ENCODE assay signal across 12 mouse cellular contexts in genomic region chr10:89458770-89459169, GRCm38 (mm10). TPM values are rescaled to one million over a fixed set of nuclear protein-coding genes. Genes with fewer than 3 reads are reported as not detected.
DNase-seq lines count a peak whose midpoint lies in the region; ATAC-seq and TF ChIP-seq lines count a peak whose summit lies in the region.
"Had no signal": no experiment of that assay in that cellular context is flagged by ENCODE, and none has a peak within 500 bp of the region (broad histone marks: within the 10 kb centered on the region; RNA-seq: fewer than 3 reads in every experiment).

No protein-coding gene starts in this region.

- H3K4me1 ChIP-seq in lung, postnatal 0 days (ENCODE audit: insufficient read depth, low read depth, low read length), result no peaks in the 10 kb centered on the region
- H3K4me1 ChIP-seq in intestine, embryonic 15.5 days (replicated peaks), result no peaks in the 10 kb centered on the region
- H3K4me1 ChIP-seq in stomach, embryonic 16.5 days (ENCODE audit: control insufficient read depth, insufficient read depth, low read length), result peaks cover 2% of the 10 kb centered on the region; the same call in 1 of the 2 replicates

- H3K4me3 ChIP-seq in lung, postnatal 0 days (ENCODE audit: low read depth, low read length), result no peak overlapping the region
- H3K4me3 ChIP-seq in intestine, embryonic 15.5 days (replicated peaks), result no peak overlapping the region
- no peak overlapping the region for H3K4me3 ChIP-seq in stomach, embryonic 16.5 days (replicated peaks; ENCODE audit: low read length)
- H3K4me3 ChIP-seq: forebrain, embryonic 12.5 days had no signal

- H3K4me2 ChIP-seq in lung, postnatal 0 days (replicated peaks; ENCODE audit: low read depth, low read length), result no peak overlapping the region
- H3K4me2 ChIP-seq in intestine, embryonic 15.5 days (replicated peaks), result no peak overlapping the region
- H3K4me2 ChIP-seq in stomach, embryonic 16.5 days (ENCODE audit: low read depth, low read length), result no peak overlapping the region
- H3K4me2 ChIP-seq: forebrain, embryonic 12.5 days; lung, embryonic 14.5 days had no signal

- H3K9me3 ChIP-seq in lung, postnatal 0 days (ENCODE audit: low read length), result no peaks in the 10 kb centered on the region
- no peaks in the 10 kb centered on the region for H3K9me3 ChIP-seq in intestine, embryonic 15.5 days
- no peaks in the 10 kb centered on the region for H3K9me3 ChIP-seq in stomach, embryonic 16.5 days (replicated peaks; ENCODE audit: control insufficient read depth, low read length)
- H3K9me3 ChIP-seq: forebrain, embryonic 12.5 days had no signal

- H3K27ac ChIP-seq in lung, postnatal 0 days (ENCODE audit: low read length), result no peak overlapping the region
- peak overlapping the region; percentile 54; the same call in 1 of the 2 replicates for H3K27ac ChIP-seq in intestine, embryonic 15.5 days
- no peak overlapping the region for H3K27ac ChIP-seq in stomach, embryonic 16.5 days (ENCODE audit: low read length)
- H3K27ac ChIP-seq: forebrain, embryonic 12.5 days; hindbrain, postnatal 0 days had no signal

- TF ChIP-seq EP300 in lung, postnatal 0 days (IDR thresholded peaks at IDR 0.05), result peak; percentile 27; the same call in 1 of the 2 replicates

- no peaks in the 10 kb centered on the region for H3K36me3 ChIP-seq in lung, postnatal 0 days (ENCODE audit: insufficient read depth, low read length)
- no peaks in the 10 kb centered on the region for H3K36me3 ChIP-seq in intestine, embryonic 15.5 days
- no peaks in the 10 kb centered on the region for H3K36me3 ChIP-seq in stomach, embryonic 16.5 days (ENCODE audit: control insufficient read depth, insufficient read depth, low read length)
- H3K36me3 ChIP-seq: forebrain, embryonic 12.5 days had no signal

- TF ChIP-seq CTCF in lung, postnatal 0 days (IDR thresholded peaks at IDR 0.05), result no peak

- H3K9ac ChIP-seq in lung, postnatal 0 days (replicated peaks; ENCODE audit: low read depth), result no peak overlapping the region
- no peak overlapping the region for H3K9ac ChIP-seq in intestine, embryonic 15.5 days
- no peak overlapping the region for H3K9ac ChIP-seq in stomach, embryonic 16.5 days (ENCODE audit: low read length)
- H3K9ac ChIP-seq: forebrain, embryonic 12.5 days; lung, embryonic 14.5 days had no signal

- peak; percentile 61 for DNase-seq in lung, postnatal 0 days (ENCODE audit: low spot score)
- DNase-seq in lung, postnatal 4 days, result no peak
- peak; percentile 83 for DNase-seq in adrenal gland, adult 8-10 months
- no peak for DNase-seq in testis, postnatal 14 days (ENCODE audit: low spot score)
- no peak for DNase-seq in embryo, embryonic 11 days
- DNase-seq: lung, embryonic 14.5 days; right cerebral cortex, adult 18-20 months; thymus, adult 18-20 months had no signal

- ATAC-seq in lung, postnatal 0 days, result peak; percentile 63
- peak; percentile 81 for ATAC-seq in intestine, embryonic 15.5 days
- peak; percentile 65 for ATAC-seq in stomach, embryonic 16.5 days (ENCODE audit: insufficient read depth, low FRiP score)
- ATAC-seq: hindbrain, postnatal 0 days had no signal

- no peaks in the 10 kb centered on the region for H3K27me3 ChIP-seq in lung, postnatal 0 days (replicated peaks; ENCODE audit: insufficient read depth, low read length)
- no peaks in the 10 kb centered on the region for H3K27me3 ChIP-seq in intestine, embryonic 15.5 days (replicated peaks)
- no peaks in the 10 kb centered on the region for H3K27me3 ChIP-seq in stomach, embryonic 16.5 days (ENCODE audit: control insufficient read depth, insufficient read depth, low read length)
- H3K27me3 ChIP-seq: forebrain, embryonic 12.5 days had no signal

- WGBS in lung, postnatal 0 days, result 47% methylated on average over 3 of the region's 3 CpGs
- 59% methylated on average over 3 of the region's 3 CpGs for WGBS in intestine, embryonic 15.5 days
- 61% methylated on average over 3 of the region's 3 CpGs for WGBS in stomach, embryonic 16.5 days

RNA-seq across cellular contexts. Expression of gene Gas2l3, which starts 15.0 kb away (rescaled TPM):
- polyA plus RNA-seq in lung, postnatal 0 days (2015; fragmentation: Nextera tagmentation; extraction: Ambion mirVana), result 1.5 and 1.8 TPM in 2 replicates
- total RNA-seq in adrenal gland, adult 8-10 months (2022), result 10 to 100 TPM in 2 of 4 experiments, 1 to 10 TPM in 2; 3.5 to 10.9 (median 8.8) TPM
- 14.8 and 18.6 TPM in 2 replicates for polyA plus RNA-seq in intestine, embryonic 15.5 days (2015; fragmentation: Nextera tagmentation; extraction: Ambion mirVana)
- 12.7 and 15.9 TPM in 2 replicates for polyA plus RNA-seq in stomach, embryonic 16.5 days (2015; fragmentation: Nextera tagmentation; extraction: Ambion mirVana)

Comparison
In these comparisons a context has a peak if more than half of its experiments do, and no peak if none do; other contexts are left out.
1. DNase-seq: peak in lung, postnatal 0 days (single experiment) and adrenal gland, adult 8-10 months (single experiment); none in lung, postnatal 4 days (0 of 2), testis, postnatal 14 days (single experiment) and embryo, embryonic 11 days (single experiment).
2. Peak in every context shown above with its lines, with median percentiles within 50 percentile points of each other: ATAC-seq.